Mouse (Mus musculus): ENCODE measurements at regions not wholly inside any gene's neighbourhood (a gene's known extent, or its start where the extent isn't known, plus 50 kb on each side); places are given as distances from the start of the nearest gene placed in this dataset.

DNA sequence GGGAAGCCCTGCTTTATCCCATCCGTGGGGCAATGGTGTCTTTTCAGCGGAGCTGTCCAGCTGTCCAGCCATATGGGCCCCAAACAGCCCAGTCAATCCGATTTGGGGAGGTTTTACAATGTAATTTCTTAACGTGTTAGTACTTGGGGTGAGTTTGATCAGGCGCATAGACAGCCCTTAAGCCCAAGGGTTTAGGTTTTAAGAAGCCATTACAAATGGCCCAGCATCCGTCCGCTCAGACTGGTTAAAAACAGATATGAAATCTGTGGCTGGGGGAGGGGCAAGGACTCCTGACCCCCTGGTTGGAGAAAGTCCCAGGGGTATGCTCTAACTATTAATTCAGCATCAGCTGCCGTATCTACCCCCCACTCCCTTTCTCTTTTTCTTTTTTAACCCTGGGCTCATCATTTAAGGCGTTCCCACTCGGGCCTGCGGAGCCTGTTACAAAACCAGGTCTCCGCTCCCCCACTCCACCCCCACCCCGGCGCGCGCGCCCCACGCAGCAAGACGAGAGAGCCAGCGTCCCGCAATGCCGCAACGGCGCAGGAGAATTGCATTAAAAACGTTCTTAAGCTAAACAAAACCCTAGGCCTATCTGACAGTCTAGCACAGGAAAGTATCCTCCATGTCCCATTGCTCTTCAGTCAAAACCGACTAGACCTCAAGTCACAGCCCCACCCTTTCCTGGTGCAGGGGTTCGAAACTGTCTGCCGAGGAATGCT is 481.5 kb downstream of the Prss52 start:
- Histone ChIP-seq H3K36me3 (ENCODE audit: control insufficient read depth, insufficient read depth, low read length) (no peaks in the 10 kb centered on the region), H3K27me3 (replicated peaks; ENCODE audit: control insufficient read depth, insufficient read depth, low read length) (peaks cover 5% of the 10 kb centered on the region), H3K4me1 (ENCODE audit: control insufficient read depth, insufficient read depth, low read length) (no peaks in the 10 kb centered on the region), H3K4me3 (ENCODE audit: insufficient read depth, low read depth, low read length) (no peak overlapping the region), H3K27ac (ENCODE audit: insufficient read depth, low read depth, low read length) (no peak overlapping the region)
- TF ChIP-seq CTCF (conservative IDR thresholded peaks at IDR 0.05; ENCODE audit: insufficient read depth, insufficient read length, low read depth, low read length) (no peak), POLR2A (IDR thresholded peaks at IDR 0.05; ENCODE audit: low read depth, low read length) (no peak)
- 9% methylated on average over 28 of the region's 28 CpGs for WGBS
- DNase-seq = no peak

DNA sequence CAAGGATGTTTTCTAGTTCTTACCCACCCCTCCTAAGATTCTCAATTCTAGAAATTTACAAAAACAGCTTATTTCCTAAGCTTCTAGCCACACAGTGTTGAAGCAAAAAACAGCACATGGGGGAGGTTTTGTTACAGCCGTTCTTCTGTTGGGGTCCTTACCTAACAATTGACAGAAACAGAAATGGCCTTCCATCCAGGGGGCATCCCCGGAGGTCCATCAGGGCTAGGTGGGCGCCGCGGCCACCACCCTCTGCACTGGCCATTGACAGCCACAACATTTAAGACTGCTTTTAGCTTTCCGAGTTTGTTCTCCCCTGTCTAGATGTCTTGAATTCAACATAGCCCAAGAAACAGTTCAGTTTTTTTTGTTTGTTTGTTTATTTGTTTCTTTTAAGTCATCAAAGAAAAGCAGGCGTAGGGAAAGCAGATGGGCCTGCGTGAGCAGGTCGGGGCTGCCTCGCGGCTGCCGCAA is 482.3 kb downstream of the Prss52 start:
- WGBS = 11% methylated on average over 12 of the region's 12 CpGs
- no peak for DNase-seq
- Histone ChIP-seq H3K4me1 (ENCODE audit: control insufficient read depth, insufficient read depth, low read length) (no peaks in the 10 kb centered on the region), H3K4me3 (ENCODE audit: insufficient read depth, low read depth, low read length) (no peak overlapping the region), H3K27ac (ENCODE audit: insufficient read depth, low read depth, low read length) (no peak overlapping the region), H3K36me3 (ENCODE audit: control insufficient read depth, insufficient read depth, low read length) (no peaks in the 10 kb centered on the region), H3K27me3 (replicated peaks; ENCODE audit: control insufficient read depth, insufficient read depth, low read length) (peaks cover 7% of the 10 kb centered on the region)
- TF ChIP-seq CTCF (conservative IDR thresholded peaks at IDR 0.05; ENCODE audit: insufficient read depth, insufficient read length, low read depth, low read length) = no peak
- TF ChIP-seq POLR2A (IDR thresholded peaks at IDR 0.05; ENCODE audit: low read depth, low read length) = no peak

DNA sequence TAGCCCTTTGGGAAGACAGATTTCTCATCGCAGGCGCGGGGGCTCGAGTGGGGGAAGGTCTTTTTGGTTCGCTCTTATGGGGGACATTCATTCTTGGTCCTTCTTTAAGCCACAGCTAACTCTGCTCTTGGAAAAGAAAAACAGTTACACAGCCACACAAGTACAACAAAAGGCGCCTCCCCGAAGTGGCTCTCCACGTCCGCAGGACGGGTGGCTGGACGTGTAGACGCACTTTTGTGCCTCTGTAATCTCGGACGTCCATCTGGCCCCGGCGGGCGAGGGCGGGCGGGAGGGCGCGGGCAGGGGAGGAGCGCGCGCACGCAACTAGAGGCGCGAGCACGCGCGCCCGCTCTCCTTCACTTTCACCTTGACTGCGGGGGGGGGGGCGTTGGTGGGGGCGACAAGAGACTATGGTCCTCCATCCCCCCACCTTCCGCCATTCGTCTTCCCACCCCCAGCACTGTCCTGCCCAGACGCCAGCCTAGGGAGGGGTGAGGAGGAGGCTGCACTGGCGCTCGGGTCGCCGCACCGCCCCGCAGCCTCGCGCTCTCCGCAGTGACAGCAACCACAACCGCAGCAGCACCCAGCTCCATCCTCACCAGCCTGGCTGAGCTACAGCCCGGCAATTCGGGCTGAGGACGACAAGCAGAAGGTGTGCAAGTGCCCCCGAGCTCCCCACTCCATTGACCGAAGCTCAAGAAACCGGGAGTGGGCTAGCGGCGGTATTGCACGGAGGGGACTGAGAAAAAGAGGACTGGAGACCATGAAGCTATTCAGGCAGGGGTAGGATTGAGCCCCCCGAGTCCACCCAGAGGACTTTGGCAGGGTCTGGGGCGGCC is 483.0 kb downstream of the Prss52 start:
- peaks cover 7% of the 10 kb centered on the region for H3K27me3 ChIP-seq (replicated peaks; ENCODE audit: control insufficient read depth, insufficient read depth, low read length)
- under 1% methylated on average over 58 of the region's 58 CpGs for WGBS
- no peak for DNase-seq

DNA sequence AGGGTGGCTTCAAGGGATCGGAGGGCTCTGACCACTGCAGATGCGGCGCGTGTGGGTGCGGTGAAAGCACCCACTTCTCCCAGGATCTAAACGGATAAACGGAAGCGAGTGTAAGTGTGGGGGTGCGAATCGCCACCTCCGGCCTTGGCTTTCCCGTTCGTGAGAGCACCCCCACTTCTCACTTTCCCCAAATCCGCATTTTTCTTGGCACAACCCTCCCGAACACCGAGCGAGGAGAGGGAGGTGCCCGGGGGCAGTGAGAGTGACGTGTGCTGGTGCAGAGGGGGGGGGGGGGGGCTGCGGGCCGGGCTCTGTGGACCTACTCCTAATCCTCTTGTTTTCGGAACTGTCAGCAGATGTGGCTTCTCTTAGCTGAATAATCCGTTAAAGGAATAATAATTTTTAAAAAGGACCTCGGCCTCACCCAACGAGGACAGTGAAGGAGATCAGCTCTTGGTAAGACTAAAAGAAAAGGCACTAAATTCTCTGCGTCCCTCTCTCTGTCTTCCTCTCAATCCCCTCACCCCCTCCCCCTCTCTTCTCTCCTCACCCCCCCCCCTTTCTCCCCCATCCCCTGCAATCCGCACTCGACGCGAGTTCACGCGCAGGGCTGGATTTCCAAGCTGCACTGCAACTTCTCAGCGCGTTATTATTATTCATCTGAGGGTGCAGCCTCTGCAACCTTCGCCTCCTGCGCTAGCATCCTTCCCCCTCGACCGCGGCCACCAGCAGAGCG is 483.8 kb downstream of the Prss52 start:
- H3K27ac ChIP-seq (ENCODE audit: insufficient read depth, low read depth, low read length) = no peak overlapping the region
- TF ChIP-seq POLR2A (IDR thresholded peaks at IDR 0.05; ENCODE audit: low read depth, low read length) (no peak), CTCF (conservative IDR thresholded peaks at IDR 0.05; ENCODE audit: insufficient read depth, insufficient read length, low read depth, low read length) (no peak)
- peaks cover 7% of the 10 kb centered on the region for H3K27me3 ChIP-seq (replicated peaks; ENCODE audit: control insufficient read depth, insufficient read depth, low read length)
- peak overlapping the region; percentile 34; the same call in 1 of the 2 replicates for H3K4me3 ChIP-seq (ENCODE audit: insufficient read depth, low read depth, low read length)
- H3K4me1 ChIP-seq (ENCODE audit: control insufficient read depth, insufficient read depth, low read length) = no peaks in the 10 kb centered on the region
- DNase-seq = no peak
- H3K36me3 ChIP-seq (ENCODE audit: control insufficient read depth, insufficient read depth, low read length) = no peaks in the 10 kb centered on the region
- WGBS = 1% methylated on average over 40 of the region's 40 CpGs

More for the DNA sequence above, 483.0 kb downstream of the Prss52 start:
- Histone ChIP-seq H3K27ac (ENCODE audit: insufficient read depth, low read depth, low read length) (no peak overlapping the region), H3K4me1 (ENCODE audit: control insufficient read depth, insufficient read depth, low read length) (no peaks in the 10 kb centered on the region), H3K4me3 (ENCODE audit: insufficient read depth, low read depth, low read length) (peak overlapping the region; percentile 34), H3K36me3 (ENCODE audit: control insufficient read depth, insufficient read depth, low read length) (no peaks in the 10 kb centered on the region)
- TF ChIP-seq POLR2A (IDR thresholded peaks at IDR 0.05; ENCODE audit: low read depth, low read length) (no peak), CTCF (conservative IDR thresholded peaks at IDR 0.05; ENCODE audit: insufficient read depth, insufficient read length, low read depth, low read length) (no peak)

DNA sequence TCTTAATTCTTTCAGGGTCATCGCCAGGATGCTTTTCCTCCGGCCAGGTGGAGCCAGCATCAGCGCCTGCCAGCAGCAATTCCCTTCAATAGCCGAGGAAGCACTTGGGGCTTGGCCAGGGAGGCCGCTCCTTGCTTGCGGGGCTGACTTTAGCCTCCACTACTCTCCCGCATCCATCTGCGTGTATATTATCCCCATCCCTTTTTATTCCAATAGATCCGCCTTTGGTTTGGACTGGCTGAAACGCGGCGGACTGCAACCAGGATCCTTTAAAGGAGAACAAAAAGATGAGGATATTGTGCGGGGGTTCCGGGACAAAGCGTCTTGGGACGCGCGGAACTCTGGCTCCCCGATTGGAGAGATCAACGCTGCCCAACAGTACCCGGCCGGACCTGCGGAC is 484.5 kb downstream of the Prss52 start:
- peaks cover 7% of the 10 kb centered on the region for H3K27me3 ChIP-seq (replicated peaks; ENCODE audit: control insufficient read depth, insufficient read depth, low read length)
- no peak for DNase-seq
- WGBS = 3% methylated on average over 23 of the region's 23 CpGs
- TF ChIP-seq POLR2A (IDR thresholded peaks at IDR 0.05; ENCODE audit: low read depth, low read length) (no peak), CTCF (conservative IDR thresholded peaks at IDR 0.05; ENCODE audit: insufficient read depth, insufficient read length, low read depth, low read length) (no peak)
- H3K36me3 ChIP-seq (ENCODE audit: control insufficient read depth, insufficient read depth, low read length) = no peaks in the 10 kb centered on the region
- no peak overlapping the region for H3K4me3 ChIP-seq (ENCODE audit: insufficient read depth, low read depth, low read length)
- no peak overlapping the region for H3K27ac ChIP-seq (ENCODE audit: insufficient read depth, low read depth, low read length)
- no peaks in the 10 kb centered on the region for H3K4me1 ChIP-seq (ENCODE audit: control insufficient read depth, insufficient read depth, low read length)

- no peak overlapping the region for H3K27ac ChIP-seq (ENCODE audit: insufficient read depth, low read depth, low read length)
- DNase-seq = no peak
- H3K36me3 ChIP-seq (ENCODE audit: control insufficient read depth, insufficient read depth, low read length) = no peaks in the 10 kb centered on the region
- WGBS = 4% methylated on average over 2 of the region's 2 CpGs
- peaks cover 7% of the 10 kb centered on the region for H3K27me3 ChIP-seq (replicated peaks; ENCODE audit: control insufficient read depth, insufficient read depth, low read length)
- no peak overlapping the region for H3K4me3 ChIP-seq (ENCODE audit: insufficient read depth, low read depth, low read length)
- H3K4me1 ChIP-seq (ENCODE audit: control insufficient read depth, insufficient read depth, low read length) = no peaks in the 10 kb centered on the region
- TF ChIP-seq CTCF (conservative IDR thresholded peaks at IDR 0.05; ENCODE audit: insufficient read depth, insufficient read length, low read depth, low read length) (no peak), POLR2A (IDR thresholded peaks at IDR 0.05; ENCODE audit: low read depth, low read length) (no peak)
Measured at GRCm38 (mm10) chr14:64589126-64589525, 485.0 kb downstream of the Prss52 start.

Measured in kidney, adult 2 months (tissue).